In genomic region chr4:155605132-155605531, GRCm38 (mm10) we compare ENCODE assay signal across 29 mouse cellular contexts. TPM values are rescaled to one million over a fixed set of nuclear protein-coding genes. Genes with fewer than 3 reads are reported as not detected.
A peak's percentile ranks its signal among the peaks of the same experiment; 100 is the strongest.
DNase-seq lines count a peak whose midpoint lies in the region; ATAC-seq and TF ChIP-seq lines count a peak whose summit lies in the region.
"Had no signal": no experiment of that assay in that cellular context is flagged by ENCODE, and none has a peak within 500 bp of the region (broad histone marks: within the 10 kb centered on the region; RNA-seq: fewer than 3 reads in every experiment).

No protein-coding gene starts in this region.

- no peak for TF ChIP-seq CTCF in liver, adult 2 months (IDR thresholded peaks at IDR 0.05; ENCODE audit: low read depth, low read length)
- no peak for TF ChIP-seq CTCF in small intestine, adult 2 months (IDR thresholded peaks at IDR 0.05; ENCODE audit: extremely low read depth, insufficient read length, insufficient replicate concordance, low read depth, low read length)

- peaks cover 15% of the 10 kb centered on the region for H3K36me3 ChIP-seq in liver, adult 2 months (ENCODE audit: control insufficient read depth, insufficient read depth, low read length)
- H3K36me3 ChIP-seq in liver, embryonic 16.5 days (ENCODE audit: control insufficient read depth, insufficient read depth), result peaks cover 3% of the 10 kb centered on the region; the same call in 1 of the 2 replicates
- H3K36me3 ChIP-seq in liver, embryonic 11.5 days (ENCODE audit: control insufficient read depth, insufficient read depth, low read length), result peaks cover 10% of the 10 kb centered on the region
- peaks cover 10% of the 10 kb centered on the region for H3K36me3 ChIP-seq in small intestine, adult 2 months (ENCODE audit: control insufficient read depth, insufficient read depth, low read length)

- peak overlapping the region; percentile 20 for H3K9ac ChIP-seq in liver, adult 2 months (ENCODE audit: low read depth, low read length)
- no peak overlapping the region for H3K9ac ChIP-seq in liver, embryonic 16.5 days (ENCODE audit: low read depth, low read length)
- no peak overlapping the region for H3K9ac ChIP-seq in liver, embryonic 11.5 days (ENCODE audit: low read depth, low read length)
- H3K9ac ChIP-seq: embryonic facial prominence, embryonic 13.5 days; embryonic facial prominence, embryonic 15.5 days; forebrain, embryonic 12.5 days had no signal

- 27% methylated on average over 4 of the region's 4 CpGs for WGBS in liver, adult 2 months
- 71% methylated on average over 4 of the region's 4 CpGs for WGBS in liver, embryonic 16.5 days (ENCODE audit: insufficient replicate concordance)
- WGBS in liver, embryonic 11.5 days, result 86% methylated on average over 4 of the region's 4 CpGs
- 69% methylated on average over 4 of the region's 4 CpGs for WGBS in small intestine, adult 2 months

- peak; percentile 90 for DNase-seq in liver, adult 2 months (ENCODE audit: extremely low read depth, low read depth, low spot score)
- no peak for DNase-seq in liver
- no peak for DNase-seq in liver, embryonic 11.5 days (ENCODE audit: low spot score)
- no peak for DNase-seq in thymus, postnatal 25 days
- DNase-seq: adrenal gland, adult 2 months; adrenal gland, postnatal 10 days; adrenal gland, postnatal 25 days; cerebellum, adult 11 months; cerebellum, adult 18-20 months; cerebellum, adult 8-10 months; cerebellum, adult 9-11 months; cerebellum, postnatal 14 days; cerebellum, postnatal 36 days; embryo, embryonic 11 days had no signal

- H3K9me3 ChIP-seq in liver, embryonic 16.5 days (replicated peaks; ENCODE audit: control insufficient read depth, low read length), result no peaks in the 10 kb centered on the region
- H3K9me3 ChIP-seq in liver, embryonic 11.5 days (ENCODE audit: control insufficient read depth, low read length), result no peaks in the 10 kb centered on the region
- H3K9me3 ChIP-seq: embryonic facial prominence, embryonic 13.5 days; embryonic facial prominence, embryonic 15.5 days; forebrain, embryonic 10.5 days; forebrain, embryonic 12.5 days had no signal

- 0 out of 2 replicates have a peak overlapping the region, but pooled peaks have one; percentile 8 for H3K4me3 ChIP-seq in liver, adult 2 months (ENCODE audit: insufficient read depth, low read depth, low read length)
- H3K4me3 ChIP-seq in liver, embryonic 16.5 days (ENCODE audit: low read depth, low read length), result no peak overlapping the region
- no peak overlapping the region for H3K4me3 ChIP-seq in liver, embryonic 11.5 days (ENCODE audit: low read depth, low read length)
- H3K4me3 ChIP-seq in small intestine, adult 2 months (ENCODE audit: low read depth, low read length), result no peak overlapping the region
- H3K4me3 ChIP-seq: embryonic facial prominence, embryonic 13.5 days; embryonic facial prominence, embryonic 15.5 days; erythroblast, embryonic 14.5 days; forebrain, embryonic 10.5 days; forebrain, embryonic 12.5 days had no signal

- no peak for TF ChIP-seq POLR2A in liver, adult 2 months (IDR thresholded peaks at IDR 0.05; ENCODE audit: extremely low read depth, insufficient read depth, low read length)
- no peak for TF ChIP-seq POLR2A in small intestine, adult 2 months (IDR thresholded peaks at IDR 0.05; ENCODE audit: low read depth, low read length)

- no peak overlapping the region for H3K4me2 ChIP-seq in liver, embryonic 16.5 days (ENCODE audit: low read depth, low read length)
- H3K4me2 ChIP-seq in liver, embryonic 11.5 days, result no peak overlapping the region
- H3K4me2 ChIP-seq: embryonic facial prominence, embryonic 13.5 days; embryonic facial prominence, embryonic 15.5 days; forebrain, embryonic 12.5 days had no signal

- H3K27ac ChIP-seq in liver, adult 2 months (replicated peaks; ENCODE audit: insufficient read depth, low read depth, low read length), result peak overlapping the region; percentile 87
- H3K27ac ChIP-seq in liver, embryonic 16.5 days (ENCODE audit: low read length), result peak overlapping the region; percentile 9; the same call in 1 of the 2 replicates
- no peak overlapping the region for H3K27ac ChIP-seq in liver, embryonic 11.5 days (ENCODE audit: low read depth, low read length)
- peak overlapping the region; percentile 72; the same call in 1 of the 2 replicates for H3K27ac ChIP-seq in small intestine, adult 2 months (ENCODE audit: insufficient read depth, low read depth, low read length)
- H3K27ac ChIP-seq: embryonic facial prominence, embryonic 13.5 days; embryonic facial prominence, embryonic 15.5 days; forebrain, embryonic 10.5 days; forebrain, embryonic 12.5 days had no signal

- H3K4me1 ChIP-seq in liver, adult 2 months (ENCODE audit: control insufficient read depth, insufficient read depth, low read length), result peaks cover 17% of the 10 kb centered on the region
- peaks cover 21% of the 10 kb centered on the region for H3K4me1 ChIP-seq in liver, embryonic 16.5 days (ENCODE audit: control insufficient read depth, low read depth, low read length)
- peaks cover 9% of the 10 kb centered on the region; the same call in 1 of the 2 replicates for H3K4me1 ChIP-seq in liver, embryonic 11.5 days (replicated peaks; ENCODE audit: control insufficient read depth, insufficient read depth, low read length)
- peaks cover 3% of the 10 kb centered on the region; the same call in 1 of the 2 replicates for H3K4me1 ChIP-seq in small intestine, adult 2 months (ENCODE audit: control insufficient read depth, insufficient read depth, insufficient read length, low read length)

- no peaks in the 10 kb centered on the region for H3K27me3 ChIP-seq in liver, adult 2 months (ENCODE audit: control insufficient read depth, insufficient read depth, low read length)
- H3K27me3 ChIP-seq in liver, embryonic 16.5 days (ENCODE audit: control insufficient read depth, insufficient read depth, low read depth, low read length), result no peaks in the 10 kb centered on the region
- H3K27me3 ChIP-seq in liver, embryonic 11.5 days (replicated peaks; ENCODE audit: control insufficient read depth, insufficient read depth, low read length), result no peaks in the 10 kb centered on the region
- no peaks in the 10 kb centered on the region for H3K27me3 ChIP-seq in small intestine, adult 2 months (ENCODE audit: control insufficient read depth, insufficient read depth, low read length)
- H3K27me3 ChIP-seq: embryonic facial prominence, embryonic 13.5 days; embryonic facial prominence, embryonic 15.5 days; forebrain, embryonic 12.5 days had no signal

- peaks cover 8% of the 10 kb centered on the region; the same call in 1 of the 2 replicates for H3K79me2 ChIP-seq in liver, adult 2 months (ENCODE audit: control insufficient read depth, insufficient read depth, low read length)

- no peak for ATAC-seq in liver, embryonic 16.5 days (ENCODE audit: low read depth)
- no peak for ATAC-seq in liver, embryonic 11.5 days (replicated peaks; ENCODE audit: low FRiP score)
- ATAC-seq: forebrain, embryonic 14.5 days had no signal

RNA-seq across cellular contexts. Expression of gene Slc35e2, which starts 3.9 kb away (rescaled TPM):
- total RNA-seq in liver, adult 2 months (2014; rRNA removed), result 63.5 and 65.6 TPM in 2 replicates
- 18.5 and 19.8 TPM in 2 replicates for polyA plus RNA-seq in liver, adult 2 months (2012; rRNA removed)
- 5.6 and 6.4 TPM in 2 replicates for polyA plus RNA-seq in liver, embryonic 16.5 days (2015; fragmentation: Nextera tagmentation; extraction: Ambion mirVana)
- polyA plus RNA-seq in liver, embryonic 11.5 days (2014; fragmentation: Nextera tagmentation; extraction: Ambion mirVana), result 13.4 and 14.5 TPM in 2 replicates
- 14.2 and 20.1 TPM in 2 replicates for polyA plus RNA-seq in small intestine, adult 2 months (2012; rRNA removed)

RNA-seq across cellular contexts. Expression of gene Cdk11b, which starts 19.5 kb away (rescaled TPM):
- 8.5 and 11.2 TPM in 2 replicates for total RNA-seq in liver, adult 2 months (2014; rRNA removed)
- polyA plus RNA-seq in liver, adult 2 months (2012; rRNA removed), result 8.8 and 10.6 TPM in 2 replicates
- polyA plus RNA-seq in liver, embryonic 16.5 days (2015; fragmentation: Nextera tagmentation; extraction: Ambion mirVana), result 19.4 and 20.3 TPM in 2 replicates
- polyA plus RNA-seq in liver, embryonic 11.5 days (2014; fragmentation: Nextera tagmentation; extraction: Ambion mirVana), result 57.9 and 64.9 TPM in 2 replicates
- polyA plus RNA-seq in small intestine, adult 2 months (2012; rRNA removed), result 24.6 and 51.4 TPM in 2 replicates

RNA-seq across cellular contexts. Expression of gene Gm10563, which starts 40.1 kb away (rescaled TPM):
- not detected in 2 replicates for total RNA-seq in liver, adult 2 months (2014; rRNA removed)
- polyA plus RNA-seq in liver, adult 2 months (2012; rRNA removed), result not detected in 2 replicates
- polyA plus RNA-seq in liver, embryonic 16.5 days (2015; fragmentation: Nextera tagmentation; extraction: Ambion mirVana), result not detected in 2 replicates
- not detected in 2 replicates for polyA plus RNA-seq in liver, embryonic 11.5 days (2014; fragmentation: Nextera tagmentation; extraction: Ambion mirVana)
- polyA plus RNA-seq in small intestine, adult 2 months (2012; rRNA removed), result not detected in 2 replicates
- total RNA-seq: adrenal gland, adult 2 months; adrenal gland, postnatal 10 days; adrenal gland, postnatal 25 days; adrenal gland, postnatal 4 days; common myeloid progenitor, adult 5-6 weeks; ES-E14; MEL had no signal
- polyA plus RNA-seq: adrenal gland, adult 2 months; brain, embryonic 14.5 days; C2C12; embryonic facial prominence, embryonic 11.5 days; embryonic facial prominence, embryonic 13.5 days; embryonic facial prominence, embryonic 15.5 days; erythroblast, embryonic 14.5 days; forebrain, embryonic 10.5 days; forebrain, embryonic 12.5 days; forebrain, embryonic 14.5 days had no signal

RNA-seq across cellular contexts. Expression of gene Nadk, which starts 43.0 kb away (rescaled TPM):
- 163 and 201 TPM in 2 replicates for total RNA-seq in liver, adult 2 months (2014; rRNA removed)
- polyA plus RNA-seq in liver, adult 2 months (2012; rRNA removed), result 196 and 218 TPM in 2 replicates
- 42.9 and 45.3 TPM in 2 replicates for polyA plus RNA-seq in liver, embryonic 16.5 days (2015; fragmentation: Nextera tagmentation; extraction: Ambion mirVana)
- polyA plus RNA-seq in liver, embryonic 11.5 days (2014; fragmentation: Nextera tagmentation; extraction: Ambion mirVana), result 117 and 128 TPM in 2 replicates
- polyA plus RNA-seq in small intestine, adult 2 months (2012; rRNA removed), result 76.8 and 135 TPM in 2 replicates

RNA-seq across cellular contexts. Expression of gene Mmp23, which starts 48.1 kb away (rescaled TPM):
- total RNA-seq in liver, adult 2 months (2014; rRNA removed), result 1.7 and 1.8 TPM in 2 replicates
- 2.7 and 3.0 TPM in 2 replicates for polyA plus RNA-seq in liver, adult 2 months (2012; rRNA removed)
- polyA plus RNA-seq in liver, embryonic 16.5 days (2015; fragmentation: Nextera tagmentation; extraction: Ambion mirVana), result 4.1 and 4.9 TPM in 2 replicates
- 13.6 and 13.7 TPM in 2 replicates for polyA plus RNA-seq in liver, embryonic 11.5 days (2014; fragmentation: Nextera tagmentation; extraction: Ambion mirVana)
- 32.6 and 55.1 TPM in 2 replicates for polyA plus RNA-seq in small intestine, adult 2 months (2012; rRNA removed)
- polyA plus RNA-seq: erythroblast, embryonic 14.5 days had no signal
